Mouse (Mus musculus): ENCODE measurements around the gene Ski. TPM values are rescaled to one million over a fixed set of nuclear protein-coding genes. Genes with fewer than 3 reads are reported as not detected.
A peak's percentile ranks its signal among the peaks of the same experiment; 100 is the strongest.
"Not testable (repeated sequence)": the region's sequence is repeated elsewhere in the genome, so short reads cannot be mapped to it uniquely, and the experiment has no call there.

The Ski gene
- polyA plus RNA-seq (2015; fragmentation: Nextera tagmentation; extraction: Ambion mirVana), result 16.1 and 16.9 TPM in 2 replicates

DNA sequence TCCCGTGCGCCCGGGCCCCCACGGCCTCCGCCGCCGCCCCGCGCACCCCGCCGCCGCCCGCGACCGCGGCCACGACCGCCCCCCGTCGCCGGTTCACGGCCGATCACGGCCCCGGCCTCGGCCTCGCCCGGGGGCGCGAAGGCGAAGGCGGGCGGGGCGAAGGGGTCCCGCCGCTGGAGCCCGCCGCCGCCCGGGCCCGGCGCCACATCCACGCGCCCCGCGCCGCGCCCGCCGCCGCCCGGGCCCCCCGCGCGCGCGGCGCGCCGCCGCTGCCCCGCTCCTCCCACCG is at the start of gene Ski:
TSS of gene Ski (minus strand) at position 41 of the 289 bp plus-strand sequence.
- H3K36me3 ChIP-seq, result no peaks in the 10 kb centered on the region
- H3K9ac ChIP-seq, result peak within 1 kb of the TSS; percentile 94
- H3K27me3 ChIP-seq, result no peaks in the 10 kb centered on the region
- H3K4me1 ChIP-seq, result peaks cover 39% of the 10 kb centered on the region
- no peaks in the 10 kb centered on the region for H3K9me3 ChIP-seq
- H3K27ac ChIP-seq, result peak within 1 kb of the TSS; percentile 92
- no peak for ATAC-seq (ENCODE audit: borderline replicate concordance, extremely low read depth, low FRiP score, low TSS enrichment)
- WGBS, result 0% methylated on average over 1 of the region's 63 CpGs
- peak within 1 kb of the TSS; percentile 91 for H3K4me3 ChIP-seq
- H3K4me2 ChIP-seq, result peak within 1 kb of the TSS; percentile 90

GRCm38 (mm10) chr4:155268382-155268781 is 46.0 kb upstream of the Ski start:
- no peak for ATAC-seq (ENCODE audit: borderline replicate concordance, extremely low read depth, low FRiP score, low TSS enrichment)
- H3K4me3 ChIP-seq, result no peak overlapping the region
- 28% methylated on average over 5 of the region's 5 CpGs for WGBS
- no peaks in the 10 kb centered on the region for H3K9me3 ChIP-seq
- H3K36me3 ChIP-seq, result no peaks in the 10 kb centered on the region
- H3K27me3 ChIP-seq, result no peaks in the 10 kb centered on the region
- H3K27ac ChIP-seq, result no peak overlapping the region
- no peak overlapping the region for H3K9ac ChIP-seq
- peaks cover 22% of the 10 kb centered on the region for H3K4me1 ChIP-seq
- no peak overlapping the region for H3K4me2 ChIP-seq

DNA sequence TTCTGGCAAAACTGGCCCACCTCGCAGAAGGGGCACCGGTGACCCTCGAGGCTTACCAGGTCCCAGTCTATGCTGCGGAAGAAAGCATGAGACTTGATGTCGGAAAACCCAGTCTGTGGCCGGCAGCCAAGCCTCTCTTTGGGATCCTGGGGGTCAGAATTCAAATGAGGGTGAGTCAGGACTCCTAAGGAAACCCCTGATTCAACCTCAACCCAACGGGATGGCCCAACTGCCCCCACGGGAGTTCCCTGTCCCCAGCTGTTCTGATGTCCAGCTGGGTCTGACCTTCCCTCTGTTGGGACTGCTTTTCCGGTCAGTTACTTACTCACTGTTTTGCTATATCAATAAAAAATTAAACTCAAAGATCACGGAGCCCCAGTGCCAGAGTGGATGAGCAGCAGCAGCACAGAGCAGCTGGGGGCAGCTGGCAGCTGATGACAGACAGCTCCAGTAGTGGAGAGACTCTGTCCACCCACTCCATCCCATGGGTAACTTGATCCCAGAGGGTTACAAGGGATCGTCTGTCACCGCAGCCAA is 45.3 kb upstream of the Ski start:
- Histone ChIP-seq H3K4me1 (peaks cover 22% of the 10 kb centered on the region), H3K9me3 (no peaks in the 10 kb centered on the region), H3K27me3 (no peaks in the 10 kb centered on the region), H3K4me3 (no peak overlapping the region), H3K4me2 (peak overlapping the region; percentile 12; the same call in 1 of the 2 replicates), H3K27ac (peak overlapping the region; percentile 43), H3K36me3 (no peaks in the 10 kb centered on the region), H3K9ac (no peak overlapping the region)
- 30% methylated on average over 12 of the region's 12 CpGs for WGBS
- peak; percentile 41; the same call in 1 of the 2 replicates for ATAC-seq (ENCODE audit: borderline replicate concordance, extremely low read depth, low FRiP score, low TSS enrichment)

DNA sequence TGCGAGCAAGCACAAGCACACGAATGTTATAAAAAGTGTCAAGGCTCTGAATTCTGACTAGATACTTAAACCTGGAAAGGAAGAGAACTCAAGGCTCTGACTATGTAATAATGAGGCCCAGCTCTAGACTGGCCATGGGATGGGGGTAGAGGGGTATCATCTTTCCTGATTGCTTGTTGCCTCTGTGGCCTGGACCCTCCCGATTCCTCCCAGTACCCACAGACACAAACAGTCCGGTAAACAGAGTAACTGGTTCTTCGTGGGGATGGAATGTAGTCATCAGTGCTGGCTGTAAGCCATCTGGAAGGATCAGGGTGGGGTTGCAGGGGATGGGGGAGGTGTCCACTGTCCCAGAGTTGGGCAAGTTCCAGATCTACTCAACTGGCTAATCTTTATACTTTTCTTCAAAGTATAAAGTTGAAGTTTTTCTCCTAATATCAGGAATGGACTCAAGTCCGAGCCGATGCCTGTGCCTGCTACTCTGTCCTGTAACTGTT is 44.7 kb upstream of the Ski start:
- H3K9ac ChIP-seq, result no peak overlapping the region
- H3K27ac ChIP-seq, result peak overlapping the region; percentile 43
- H3K27me3 ChIP-seq, result no peaks in the 10 kb centered on the region
- no peak overlapping the region for H3K4me3 ChIP-seq
- WGBS, result 39% methylated on average over 7 of the region's 7 CpGs
- no peaks in the 10 kb centered on the region for H3K36me3 ChIP-seq
- no peaks in the 10 kb centered on the region for H3K9me3 ChIP-seq
- H3K4me2 ChIP-seq, result peak overlapping the region; percentile 12; the same call in 1 of the 2 replicates
- peaks cover 22% of the 10 kb centered on the region for H3K4me1 ChIP-seq
- ATAC-seq (ENCODE audit: borderline replicate concordance, extremely low read depth, low FRiP score, low TSS enrichment), result peak; percentile 35; the same call in 1 of the 2 replicates

GRCm38 (mm10) chr4:155264521-155265321 is 42.3 kb upstream of the Ski start:
- WGBS, result 79% methylated on average over 3 of the region's 3 CpGs
- ATAC-seq (ENCODE audit: borderline replicate concordance, extremely low read depth, low FRiP score, low TSS enrichment), result no peak

GRCm38 (mm10) chr4:155252253-155252652 is 29.9 kb upstream of the Ski start:
- WGBS, result 81% methylated on average over 6 of the region's 6 CpGs

More at GRCm38 (mm10) chr4:155264521-155265321, 42.3 kb upstream of the Ski start:
- H3K9me3 ChIP-seq, result no peaks in the 10 kb centered on the region
- no peak overlapping the region for H3K27ac ChIP-seq
- no peak overlapping the region for H3K4me2 ChIP-seq
- H3K27me3 ChIP-seq, result no peaks in the 10 kb centered on the region
- peaks cover 4% of the 10 kb centered on the region; the same call in 1 of the 2 replicates for H3K36me3 ChIP-seq
- peaks cover 22% of the 10 kb centered on the region for H3K4me1 ChIP-seq
- H3K4me3 ChIP-seq, result no peak overlapping the region
- no peak overlapping the region for H3K9ac ChIP-seq

GRCm38 (mm10) chr4:155251147-155251546 is 28.8 kb upstream of the Ski start:
- no peaks in the 10 kb centered on the region for H3K27me3 ChIP-seq
- peak overlapping the region; percentile 67 for H3K4me3 ChIP-seq
- H3K27ac ChIP-seq, result 0 out of 2 replicates have a peak overlapping the region, but pooled peaks have one; percentile 31
- no peak for ATAC-seq (ENCODE audit: borderline replicate concordance, extremely low read depth, low FRiP score, low TSS enrichment)
- no peaks in the 10 kb centered on the region for H3K9me3 ChIP-seq
- peaks cover 28% of the 10 kb centered on the region for H3K4me1 ChIP-seq
- H3K4me2 ChIP-seq, result peak overlapping the region; percentile 98
- H3K9ac ChIP-seq, result peak overlapping the region; percentile 80
- 33% methylated on average over 3 of the region's 3 CpGs for WGBS
- peaks cover 6% of the 10 kb centered on the region; the same call in 1 of the 2 replicates for H3K36me3 ChIP-seq

More at GRCm38 (mm10) chr4:155252253-155252652, 29.9 kb upstream of the Ski start:
- H3K36me3 ChIP-seq, result peaks cover 8% of the 10 kb centered on the region; the same call in 1 of the 2 replicates
- no peaks in the 10 kb centered on the region for H3K9me3 ChIP-seq
- no peak overlapping the region for H3K9ac ChIP-seq
- H3K4me1 ChIP-seq, result peaks cover 27% of the 10 kb centered on the region
- no peak overlapping the region for H3K4me3 ChIP-seq
- H3K27me3 ChIP-seq, result no peaks in the 10 kb centered on the region
- no peak overlapping the region for H3K27ac ChIP-seq
- H3K4me2 ChIP-seq, result no peak overlapping the region
- ATAC-seq (ENCODE audit: borderline replicate concordance, extremely low read depth, low FRiP score, low TSS enrichment), result no peak

GRCm38 (mm10) chr4:155250361-155251117 is 28.1 kb upstream of the Ski start:
- H3K9ac ChIP-seq, result peak overlapping the region; percentile 80
- 0 out of 2 replicates have a peak, but pooled peaks have one; percentile 1 for ATAC-seq (ENCODE audit: borderline replicate concordance, extremely low read depth, low FRiP score, low TSS enrichment)

GRCm38 (mm10) chr4:155249648-155250351 is 27.4 kb upstream of the Ski start, which contains the start of gene Faap20:
Faap20 (plus strand) TSS chr4:155249802.
- H3K27ac ChIP-seq, result peak within 1 kb of the TSS; percentile 99
- peaks cover 2% of the 10 kb centered on the region; the same call in 1 of the 2 replicates for H3K36me3 ChIP-seq
- peak within 1 kb of the TSS; percentile 67 for H3K4me3 ChIP-seq
- H3K4me1 ChIP-seq, result peaks cover 33% of the 10 kb centered on the region
- peak within 1 kb of the TSS; percentile 98 for H3K4me2 ChIP-seq
- H3K27me3 ChIP-seq, result no peaks in the 10 kb centered on the region
- no peaks in the 10 kb centered on the region for H3K9me3 ChIP-seq
- under 1% methylated on average over 45 of the region's 58 CpGs for WGBS
- ATAC-seq (ENCODE audit: borderline replicate concordance, extremely low read depth, low FRiP score, low TSS enrichment), result peak; percentile 89
- H3K9ac ChIP-seq, result peak within 1 kb of the TSS; percentile 80

More at GRCm38 (mm10) chr4:155250361-155251117, 28.1 kb upstream of the Ski start:
- Histone ChIP-seq H3K4me2 (peak overlapping the region; percentile 98), H3K4me1 (peaks cover 33% of the 10 kb centered on the region), H3K27me3 (no peaks in the 10 kb centered on the region), H3K4me3 (peak overlapping the region; percentile 67), H3K36me3 (peaks cover 2% of the 10 kb centered on the region; the same call in 1 of the 2 replicates), H3K27ac (peak overlapping the region; percentile 99), H3K9me3 (no peaks in the 10 kb centered on the region)
- 8% methylated on average over 23 of the region's 23 CpGs for WGBS

DNA sequence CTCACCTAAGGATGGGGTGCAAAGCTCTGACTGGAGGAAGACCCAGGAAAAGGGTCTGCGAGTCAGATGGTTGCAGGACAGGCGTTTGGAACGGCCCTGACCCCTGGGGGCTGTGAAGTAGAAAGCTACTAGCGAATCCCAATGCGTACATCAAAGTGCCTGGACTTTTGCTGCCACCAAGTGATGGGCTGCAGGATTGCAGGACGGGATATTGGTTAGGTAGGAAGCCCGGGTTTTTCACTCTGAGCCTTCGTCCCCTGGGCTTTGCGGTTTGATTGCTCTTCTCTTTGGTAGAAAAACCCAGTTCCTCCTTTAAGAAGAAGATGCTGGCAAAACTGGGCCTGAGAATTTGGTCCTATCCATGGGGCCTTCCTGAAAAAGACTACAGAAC is 26.9 kb upstream of the Ski start:
- ATAC-seq (ENCODE audit: borderline replicate concordance, extremely low read depth, low FRiP score, low TSS enrichment), result peak; percentile 62
- under 1% methylated on average over 9 of the region's 9 CpGs for WGBS
- peak overlapping the region; percentile 98 for H3K4me2 ChIP-seq
- no peaks in the 10 kb centered on the region for H3K9me3 ChIP-seq
- H3K4me1 ChIP-seq, result peaks cover 33% of the 10 kb centered on the region
- peak overlapping the region; percentile 80 for H3K9ac ChIP-seq
- H3K4me3 ChIP-seq, result peak overlapping the region; percentile 67
- peak overlapping the region; percentile 99 for H3K27ac ChIP-seq
- H3K36me3 ChIP-seq, result peaks cover 2% of the 10 kb centered on the region; the same call in 1 of the 2 replicates
- no peaks in the 10 kb centered on the region for H3K27me3 ChIP-seq

DNA sequence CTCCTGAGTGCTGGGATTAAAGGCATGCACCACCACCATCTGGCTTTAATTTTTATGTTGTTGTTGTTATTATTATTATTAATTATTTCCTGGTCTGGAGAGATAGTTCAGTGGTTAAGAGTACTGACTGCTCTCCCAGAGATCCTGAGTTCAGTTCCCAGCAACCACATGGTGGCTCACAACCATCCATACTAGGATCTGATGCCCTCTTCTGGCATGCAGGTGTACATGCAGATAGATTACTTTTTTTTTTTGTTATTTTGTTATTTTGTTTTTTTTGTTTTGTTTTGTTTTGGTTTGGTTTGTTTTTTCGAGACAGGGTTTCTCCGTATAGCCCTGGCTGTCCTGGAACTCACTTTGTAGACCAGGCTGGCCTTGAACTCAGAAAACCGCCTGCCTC is 25.7 kb upstream of the Ski start:
- not testable (repeated sequence) for H3K4me2 ChIP-seq; H3K27me3 ChIP-seq; ATAC-seq (ENCODE audit: borderline replicate concordance, extremely low read depth, low FRiP score, low TSS enrichment); H3K9me3 ChIP-seq; H3K27ac ChIP-seq; H3K9ac ChIP-seq; H3K4me3 ChIP-seq; H3K36me3 ChIP-seq
- WGBS, result 86% methylated on average over 3 of the region's 3 CpGs
- peaks cover 33% of the 10 kb centered on the region for H3K4me1 ChIP-seq

Measured in lung, embryonic 15.5 days (tissue).